Mouse (Mus musculus) lung, embryonic 16.5 days (tissue): ENCODE measurements around the gene Dcun1d3. TPM values are rescaled to one million over a fixed set of nuclear protein-coding genes. Genes with fewer than 3 reads are reported as not detected.

Experiments used
- ATAC-seq: fragments of 200-750 bp; cut with Nextera tagmentation; 2 replicates; pipeline ENCODE4 v1.8.0; 2017; ENCODE audit warnings: low read depth, mild to moderate bottlenecking, moderate library complexity
- H3K27ac ChIP-seq: fragments of 300-500 bp; sonication (generic); 2 replicates; pipeline ENCODE4 v1.5.1; 2014; ENCODE audit warnings: mild to moderate bottlenecking, control low read depth, low read length
- H3K27me3 ChIP-seq: fragments of 300-500 bp; sonication (generic); 2 replicates; pipeline ENCODE4 v1.6.1; 2014; ENCODE audit warnings: low read depth, low read length, mixed read lengths; ENCODE audit not compliant: control insufficient read depth, insufficient read depth
- H3K36me3 ChIP-seq: fragments of 300-500 bp; sonication (generic); 2 replicates; pipeline ENCODE4 v1.6.1; 2014; ENCODE audit warnings: low read length; ENCODE audit not compliant: control insufficient read depth, insufficient read depth
- H3K4me1 ChIP-seq: fragments of 300-500 bp; sonication (generic); replicated peaks from 2 replicates; pipeline ENCODE4 v1.6.1; 2014; ENCODE audit warnings: low read length, mixed read lengths; ENCODE audit not compliant: control insufficient read depth, insufficient read depth
- H3K4me2 ChIP-seq: fragments of 300-500 bp; sonication (generic); 2 replicates; pipeline ENCODE4 v1.6.1; 2014; ENCODE audit warnings: low read depth, low read length, control low read depth
- H3K4me3 ChIP-seq: fragments of 300-500 bp; sonication (generic); 2 replicates; pipeline ENCODE4 v1.5.1; 2014; ENCODE audit warnings: mild to moderate bottlenecking, low read length, control low read depth
- H3K9ac ChIP-seq: fragments of 300-500 bp; sonication (generic); 2 replicates; pipeline ENCODE4 v1.6.1; 2014; ENCODE audit warnings: low read length, control low read depth
- H3K9me3 ChIP-seq: fragments of 300-500 bp; sonication (generic); 2 replicates; pipeline ENCODE4 v1.6.1; 2016; ENCODE audit warnings: low read length; ENCODE audit not compliant: control insufficient read depth
- WGBS: fragments of 180-500 bp; shearing (Covaris S2); extraction: QIAGEN DNeasy Blood & Tissue Kit; methylation state at CpG from one replicate; pipeline ENCODE4 v1.1.7; 2014; 5-methylcytosine and 5-hydroxymethylcytosine counted together
- polyA plus RNA-seq: library from polyadenylated mRNA; unstranded; fragments of >200 nt; fragmentation: Nextera tagmentation; extraction: Ambion mirVana; gene quantifications from 2 replicates; pipeline ENCODE4 v1.2.1, GENCODE M21; 2015

The Dcun1d3 gene
- polyA plus RNA-seq, 1 experiment from 2014 or later, result 9.7 TPM

- H3K27me3 ChIP-seq, result no peaks in the 10 kb centered on the region
- ATAC-seq, result no peak
- no peak overlapping the region for H3K4me3 ChIP-seq
- 48% methylated on average over 3 of the region's 3 CpGs for WGBS
- no peaks in the 10 kb centered on the region for H3K36me3 ChIP-seq
- peaks cover 9% of the 10 kb centered on the region for H3K4me1 ChIP-seq
- no peak overlapping the region for H3K9ac ChIP-seq
- H3K27ac ChIP-seq, result no peak overlapping the region
- H3K4me2 ChIP-seq, result no peak overlapping the region
- no peaks in the 10 kb centered on the region for H3K9me3 ChIP-seq
These were observed 3.4 kb upstream of the Dcun1d3 start for GRCm38 (mm10) chr7:119899386-119900057.

GRCm38 (mm10) chr7:119898247-119898856, 2.3 kb upstream of the Dcun1d3 start:
- Histone ChIP-seq H3K27me3 (no peaks in the 10 kb centered on the region), H3K9me3 (no peaks in the 10 kb centered on the region), H3K4me3 (no peak overlapping the region), H3K9ac (no peak overlapping the region), H3K27ac (no peak overlapping the region), H3K4me1 (peaks cover 16% of the 10 kb centered on the region), H3K4me2 (no peak overlapping the region), H3K36me3 (no peaks in the 10 kb centered on the region)
- ATAC-seq, result no peak
- WGBS, result 42% methylated on average over 1 of the region's 1 CpGs

DNA sequence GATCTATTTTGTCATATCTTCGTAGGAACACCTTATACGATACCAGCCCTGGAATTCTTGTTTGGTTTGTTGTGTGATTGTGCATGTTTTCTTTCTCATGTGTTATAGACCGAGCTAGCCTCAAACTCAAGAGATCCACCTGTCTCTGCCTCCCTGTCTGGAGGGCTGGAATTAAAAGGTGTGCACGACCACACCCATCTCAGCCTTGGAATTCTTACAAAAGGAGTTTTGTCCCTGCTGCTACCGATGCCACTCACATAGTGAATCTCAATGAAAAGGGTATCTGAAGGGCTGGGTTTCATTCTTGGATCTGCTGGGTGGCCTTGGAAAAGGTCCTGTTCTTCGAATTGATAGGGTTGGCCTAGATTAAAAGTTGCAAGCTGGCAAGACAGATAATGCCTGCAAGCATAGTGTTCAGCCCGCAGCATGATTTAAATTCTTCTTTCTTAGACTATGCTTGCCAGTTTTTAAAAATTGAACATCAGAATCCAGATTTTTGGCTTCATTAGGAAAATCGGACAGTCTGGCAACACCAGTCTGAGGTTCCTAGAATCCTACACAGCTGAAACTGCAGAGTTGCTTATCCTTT, 1.5 kb upstream of the Dcun1d3 start:
- H3K27ac ChIP-seq, result no peak overlapping the region
- no peak overlapping the region for H3K9ac ChIP-seq
- peaks cover 17% of the 10 kb centered on the region for H3K4me1 ChIP-seq
- ATAC-seq, result no peak
- H3K36me3 ChIP-seq, result no peaks in the 10 kb centered on the region
- no peak overlapping the region for H3K4me3 ChIP-seq
- H3K27me3 ChIP-seq, result no peaks in the 10 kb centered on the region
- no peaks in the 10 kb centered on the region for H3K9me3 ChIP-seq
- no peak overlapping the region for H3K4me2 ChIP-seq
- WGBS, result 92% methylated on average over 8 of the region's 8 CpGs

- no peaks in the 10 kb centered on the region for H3K27me3 ChIP-seq
These were observed 1.1 kb downstream of the Dcun1d3 start for GRCm38 (mm10) chr7:119894818-119895544.

DNA sequence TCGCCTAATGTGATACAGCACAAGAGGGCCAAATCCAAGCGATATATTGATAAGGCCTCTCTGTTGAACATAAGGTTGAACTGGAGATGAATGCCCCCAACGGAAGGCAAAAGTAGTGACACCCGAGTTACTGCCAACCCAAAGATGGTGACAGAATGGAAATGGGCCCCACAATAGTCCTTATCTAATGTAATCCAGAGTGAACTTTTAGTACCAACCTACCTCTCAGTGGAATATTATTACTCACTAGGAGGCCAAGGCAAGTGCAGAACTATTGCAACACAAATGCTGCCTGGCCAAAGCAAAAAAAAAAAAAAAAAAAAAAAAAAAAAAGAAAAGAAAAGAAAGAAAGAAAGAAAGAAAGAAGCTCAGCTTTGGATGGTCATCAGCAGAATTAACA, 3.4 kb downstream of the Dcun1d3 start:
- ATAC-seq, result no peak
- Histone ChIP-seq H3K9me3 (no peaks in the 10 kb centered on the region), H3K9ac (no peak overlapping the region), H3K27ac (no peak overlapping the region), H3K4me3 (no peak overlapping the region), H3K36me3 (no peaks in the 10 kb centered on the region), H3K4me1 (peaks cover 17% of the 10 kb centered on the region), H3K27me3 (no peaks in the 10 kb centered on the region), H3K4me2 (no peak overlapping the region)
- WGBS, result 95% methylated on average over 4 of the region's 4 CpGs

More at GRCm38 (mm10) chr7:119894818-119895544, 1.1 kb downstream of the Dcun1d3 start:
- Histone ChIP-seq H3K36me3 (no peaks in the 10 kb centered on the region), H3K9me3 (no peaks in the 10 kb centered on the region), H3K4me1 (peaks cover 17% of the 10 kb centered on the region), H3K27ac (peak overlapping the region; percentile 67), H3K9ac (peak overlapping the region; percentile 89), H3K4me2 (peak overlapping the region; percentile 81), H3K4me3 (peak overlapping the region; percentile 84)
- ATAC-seq, result peak; percentile 47
- WGBS, result 0% methylated on average over 13 of the region's 15 CpGs

GRCm38 (mm10) chr7:119892198-119892597, 3.9 kb downstream of the Dcun1d3 start:
- no peaks in the 10 kb centered on the region for H3K27me3 ChIP-seq
- H3K27ac ChIP-seq, result no peak overlapping the region
- 79% methylated on average over 1 of the region's 1 CpGs for WGBS
- no peaks in the 10 kb centered on the region for H3K36me3 ChIP-seq
- peaks cover 17% of the 10 kb centered on the region for H3K4me1 ChIP-seq
- no peak overlapping the region for H3K9ac ChIP-seq
- H3K9me3 ChIP-seq, result no peaks in the 10 kb centered on the region
- H3K4me3 ChIP-seq, result no peak overlapping the region
- H3K4me2 ChIP-seq, result no peak overlapping the region
- ATAC-seq, result no peak

- H3K27ac ChIP-seq, result no peak overlapping the region
- H3K27me3 ChIP-seq, result no peaks in the 10 kb centered on the region
- H3K4me3 ChIP-seq, result no peak overlapping the region
- no peaks in the 10 kb centered on the region for H3K9me3 ChIP-seq
- ATAC-seq, result no peak
- no peaks in the 10 kb centered on the region for H3K36me3 ChIP-seq
- H3K4me2 ChIP-seq, result no peak overlapping the region
- no peak overlapping the region for H3K9ac ChIP-seq
- H3K4me1 ChIP-seq, result no peaks in the 10 kb centered on the region
- WGBS, result 79% methylated on average over 4 of the region's 4 CpGs
These were observed 8.2 kb downstream of the Dcun1d3 start for GRCm38 (mm10) chr7:119887887-119888286.

- H3K4me3 ChIP-seq, result no peak overlapping the region
- H3K9me3 ChIP-seq, result no peaks in the 10 kb centered on the region
- H3K27me3 ChIP-seq, result no peaks in the 10 kb centered on the region
- no peak overlapping the region for H3K27ac ChIP-seq
- no peaks in the 10 kb centered on the region for H3K4me1 ChIP-seq
- H3K36me3 ChIP-seq, result peaks cover 3% of the 10 kb centered on the region
- ATAC-seq, result no peak
- 62% methylated on average over 2 of the region's 2 CpGs for WGBS
- no peak overlapping the region for H3K9ac ChIP-seq
- H3K4me2 ChIP-seq, result no peak overlapping the region
These were observed 14.9 kb downstream of the Dcun1d3 start for GRCm38 (mm10) chr7:119881229-119881628.

DNA sequence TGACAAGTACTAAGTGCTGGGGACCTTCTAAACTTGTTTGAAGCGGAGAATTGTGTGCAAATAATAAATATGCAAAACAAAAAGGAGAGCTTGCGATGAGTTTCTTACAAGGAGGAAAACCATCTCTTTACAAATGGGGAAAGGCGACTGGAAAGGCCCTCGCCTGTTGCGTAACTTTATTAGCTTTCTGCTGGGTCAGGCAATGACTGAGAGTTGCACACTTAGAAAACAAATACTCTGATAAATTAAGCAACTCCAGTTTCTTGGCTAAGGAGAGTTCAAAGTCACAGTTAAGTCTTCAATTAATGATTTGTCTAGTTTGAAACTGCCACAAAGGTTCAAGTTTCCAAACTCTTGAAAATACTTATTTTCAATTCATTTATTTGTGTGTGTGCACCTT, 15.8 kb downstream of the Dcun1d3 start:
- WGBS, result 74% methylated on average over 5 of the region's 5 CpGs

More for the DNA sequence above, 15.8 kb downstream of the Dcun1d3 start:
- Histone ChIP-seq H3K27me3 (no peaks in the 10 kb centered on the region), H3K4me2 (no peak overlapping the region), H3K36me3 (peaks cover 3% of the 10 kb centered on the region), H3K4me3 (no peak overlapping the region), H3K9ac (no peak overlapping the region), H3K9me3 (no peaks in the 10 kb centered on the region), H3K27ac (no peak overlapping the region), H3K4me1 (no peaks in the 10 kb centered on the region)
- ATAC-seq, result no peak
